Mouse (Mus musculus) C2C12 (cell line): ENCODE results near the gene Cdh1.

Experiments used
- CEBPB ChIP-seq: IDR thresholded peaks from one replicate; pipeline ENCODE4 v1.6.1; 2011; ENCODE audit warnings: low read depth, mild to moderate bottlenecking, control low read depth, moderate library complexity
- CTCF ChIP-seq: IDR thresholded peaks from one replicate; pipeline ENCODE4 v1.5.1; 2011; ENCODE audit not compliant: control insufficient read depth, insufficient read depth, insufficient read length
- MAX ChIP-seq: IDR thresholded peaks from one replicate; pipeline ENCODE4 v1.6.1; 2011; ENCODE audit warnings: mild to moderate bottlenecking, control low read depth
- USF1 ChIP-seq: IDR thresholded peaks from one replicate; pipeline ENCODE4 v1.6.1; 2011; ENCODE audit warnings: low read depth, mild to moderate bottlenecking, control low read depth, moderate library complexity

- TF ChIP-seq CTCF, result no peak
- TF ChIP-seq MAX, result no peak
- TF ChIP-seq USF1, result no peak
- TF ChIP-seq CEBPB, result no peak
These were observed 14.4 kb upstream of the Cdh1 start for GRCm38 (mm10) chr8:106588443-106589431.
